Mouse (Mus musculus) small intestine, adult 2 months (tissue): Measurements from ENCODE around the gene Tmem136. TPM values are rescaled to one million over a fixed set of nuclear protein-coding genes. Genes with fewer than 3 reads are reported as not detected.

Experiments used
- H3K27ac ChIP-seq: fragments of 200-500 bp; 2 replicates; pipeline ENCODE4 v1.5.1; 2012; ENCODE audit warnings: low read depth, low read length, control low read depth, inconsistent platforms; ENCODE audit not compliant: insufficient read depth
- H3K27me3 ChIP-seq: fragments of 200-500 bp; 2 replicates; pipeline ENCODE4 v1.6.1; 2012; ENCODE audit warnings: mild to moderate bottlenecking, moderate library complexity, low read length, inconsistent platforms; ENCODE audit not compliant: control insufficient read depth, insufficient read depth
- H3K36me3 ChIP-seq: fragments of 200-500 bp; 2 replicates; pipeline ENCODE4 v1.6.1; 2012; ENCODE audit warnings: mild to moderate bottlenecking, low read length, control low read depth, inconsistent platforms; ENCODE audit not compliant: control insufficient read depth, insufficient read depth
- H3K4me1 ChIP-seq: fragments of 200-500 bp; 2 replicates; pipeline ENCODE4 v1.6.1; 2012; ENCODE audit warnings: low read length, inconsistent platforms, mixed read lengths; ENCODE audit not compliant: control insufficient read depth, insufficient read depth, insufficient read length
- H3K4me3 ChIP-seq: fragments of 200-500 bp; 2 replicates; pipeline ENCODE4 v1.5.1; 2012; ENCODE audit warnings: low read depth, mild to moderate bottlenecking, control low read depth, inconsistent platforms, low read length, moderate library complexity
- CTCF ChIP-seq: fragments of 200-500 bp; IDR thresholded peaks from 2 replicates; pipeline ENCODE4 v1.5.1; 2012; ENCODE audit warnings: low read depth, mild to moderate bottlenecking, control low read depth, inconsistent platforms, low read length, moderate library complexity, mixed read lengths; ENCODE audit not compliant: insufficient replicate concordance, insufficient read length; ENCODE audit errors: extremely low read depth
- POLR2A ChIP-seq: fragments of 200-500 bp; IDR thresholded peaks from 2 replicates; pipeline ENCODE4 v1.6.1; 2012; ENCODE audit warnings: low read depth, mild to moderate bottlenecking, control low read depth, inconsistent platforms, low read length, moderate library complexity
- WGBS: fragments of 180-500 bp; shearing (Covaris S2); methylation state at CpG from one replicate; pipeline ENCODE4 v1.1.7; 2018; 5-methylcytosine and 5-hydroxymethylcytosine counted together
- polyA plus RNA-seq: library from polyadenylated mRNA; depleted of rRNA; stranded (reverse); fragments of >200 nt; gene quantifications from 2 replicates; pipeline ENCODE4 v1.2.3, GENCODE M21; 2012

The Tmem136 gene
- polyA plus RNA-seq, 1 experiment, result 0.55 TPM

DNA sequence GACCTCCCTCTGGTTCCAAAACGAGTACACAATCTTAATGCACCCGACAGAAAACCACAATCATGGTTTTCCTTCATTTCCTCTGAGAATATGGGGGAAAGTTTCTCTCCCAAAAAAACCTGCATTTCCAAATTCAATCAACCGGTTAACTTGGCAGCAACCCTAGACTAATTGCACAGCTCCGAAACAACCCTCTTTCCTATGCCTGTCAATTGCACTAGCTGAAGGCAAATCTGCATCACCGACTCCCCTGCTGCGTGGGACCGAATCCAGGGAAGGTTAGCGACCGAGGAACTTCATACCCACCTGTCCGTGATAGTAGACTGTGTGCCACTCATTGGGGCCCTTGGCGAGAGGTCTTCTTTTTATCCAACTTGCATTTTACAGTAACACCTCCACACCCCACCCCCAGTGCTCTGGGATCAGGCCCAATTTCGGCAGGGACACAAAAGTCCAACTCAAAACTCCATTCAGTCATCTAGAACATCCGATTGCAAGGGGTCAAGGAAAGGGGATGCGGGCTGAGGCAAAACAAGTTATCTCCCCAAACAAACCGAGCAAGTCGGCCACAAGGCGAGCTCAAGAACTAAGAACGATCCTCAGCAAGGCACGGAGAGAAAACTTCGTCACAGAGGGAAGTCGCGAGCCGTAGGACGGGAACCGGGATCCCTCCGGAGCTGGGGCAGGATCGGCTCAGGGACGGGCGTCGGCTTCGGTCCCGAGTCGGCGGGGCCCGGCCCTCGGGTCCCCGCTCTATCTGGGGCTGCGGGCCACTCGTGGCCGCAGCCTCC is 11.3 kb downstream of the Tmem136 start:
- no peak for TF ChIP-seq POLR2A
- no peak for TF ChIP-seq CTCF

DNA sequence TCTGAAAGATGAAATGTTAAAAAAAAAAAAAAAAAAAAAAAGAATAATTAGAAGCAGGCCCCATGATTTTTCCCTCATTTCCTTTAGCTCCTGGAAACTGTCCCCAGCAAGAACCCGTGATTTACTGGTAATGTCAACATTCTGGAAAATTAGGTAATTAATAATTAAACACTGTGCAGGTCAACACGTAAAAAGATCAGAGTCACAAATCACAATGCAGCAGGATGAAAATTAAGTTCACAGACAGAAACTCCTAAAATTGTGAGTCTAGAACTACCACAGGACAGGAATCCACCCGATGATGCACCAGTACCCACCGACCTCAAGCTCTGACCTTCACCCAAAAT is 11.9 kb downstream of the Tmem136 start:
- H3K36me3 ChIP-seq, result no peaks in the 10 kb centered on the region
- peak overlapping the region; percentile 96 for H3K4me3 ChIP-seq
- TF ChIP-seq POLR2A (no peak), CTCF (no peak)
- H3K4me1 ChIP-seq, result peaks cover 4% of the 10 kb centered on the region
- WGBS, result 5% methylated on average over 4 of the region's 4 CpGs
- H3K27ac ChIP-seq, result peak overlapping the region; percentile 76
- H3K27me3 ChIP-seq, result no peaks in the 10 kb centered on the region

More for the DNA sequence above, 11.3 kb downstream of the Tmem136 start:
- Histone ChIP-seq H3K36me3 (no peaks in the 10 kb centered on the region), H3K27ac (peak overlapping the region; percentile 76), H3K4me1 (peaks cover 4% of the 10 kb centered on the region), H3K27me3 (no peaks in the 10 kb centered on the region), H3K4me3 (peak overlapping the region; percentile 96)
- under 1% methylated on average over 40 of the region's 40 CpGs for WGBS

DNA sequence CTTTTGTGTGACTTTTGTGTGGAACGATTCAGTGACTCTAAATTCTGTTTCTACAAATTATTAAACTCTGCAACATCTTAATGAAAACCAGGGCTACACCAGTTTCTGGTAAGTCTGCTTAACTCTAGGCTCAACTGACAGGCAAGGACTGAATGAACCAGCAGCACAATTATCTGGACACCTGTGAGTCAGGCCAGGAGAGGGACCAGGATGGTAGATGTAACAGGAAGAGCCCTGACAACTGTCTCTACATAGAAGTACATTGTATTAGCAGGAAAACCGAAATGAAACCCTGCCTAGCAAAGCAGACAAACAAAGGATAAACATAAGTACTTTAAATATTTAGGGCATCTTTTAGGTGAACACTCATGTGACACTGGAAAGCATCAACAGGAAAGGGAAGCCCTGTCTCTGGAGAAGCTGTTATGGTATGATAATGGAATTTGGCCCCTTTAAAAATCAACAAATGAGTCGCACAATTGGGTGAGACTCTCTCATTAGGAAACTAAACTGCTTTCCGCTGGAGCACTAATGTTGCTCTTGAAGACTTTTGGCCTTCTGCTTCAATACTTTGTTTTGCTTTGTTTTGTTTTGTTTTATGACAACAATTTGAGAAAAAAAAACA is 12.6 kb downstream of the Tmem136 start:
- Histone ChIP-seq H3K4me3 (no peak overlapping the region), H3K4me1 (peaks cover 4% of the 10 kb centered on the region), H3K27me3 (no peaks in the 10 kb centered on the region), H3K36me3 (no peaks in the 10 kb centered on the region), H3K27ac (no peak overlapping the region)
- 20% methylated on average over 4 of the region's 4 CpGs for WGBS
- TF ChIP-seq POLR2A, result no peak
- TF ChIP-seq CTCF, result no peak

DNA sequence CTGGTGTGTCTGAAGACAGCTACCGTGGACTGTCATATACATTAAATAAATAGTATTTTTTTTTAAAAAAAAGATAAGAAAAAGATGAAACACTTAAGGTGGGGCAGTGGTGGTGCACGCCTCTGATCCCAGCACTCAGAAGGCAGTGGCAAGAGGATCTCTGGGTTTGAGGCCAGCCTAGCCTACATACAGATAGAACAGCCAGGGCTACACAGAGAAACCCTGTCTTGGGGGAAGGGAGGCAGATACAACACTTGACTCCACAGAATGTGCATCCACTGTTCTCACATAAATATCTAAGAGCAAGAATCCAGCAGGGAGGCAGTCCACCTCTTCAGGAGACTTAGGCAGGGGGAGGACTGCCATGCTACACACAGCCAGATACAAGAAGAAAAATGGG is 13.4 kb downstream of the Tmem136 start:
- Histone ChIP-seq H3K4me1 (peaks cover 4% of the 10 kb centered on the region), H3K36me3 (no peaks in the 10 kb centered on the region), H3K4me3 (no peak overlapping the region), H3K27ac (no peak overlapping the region), H3K27me3 (no peaks in the 10 kb centered on the region)
- WGBS, result 65% methylated on average over 2 of the region's 2 CpGs
- TF ChIP-seq POLR2A (no peak), CTCF (no peak)

DNA sequence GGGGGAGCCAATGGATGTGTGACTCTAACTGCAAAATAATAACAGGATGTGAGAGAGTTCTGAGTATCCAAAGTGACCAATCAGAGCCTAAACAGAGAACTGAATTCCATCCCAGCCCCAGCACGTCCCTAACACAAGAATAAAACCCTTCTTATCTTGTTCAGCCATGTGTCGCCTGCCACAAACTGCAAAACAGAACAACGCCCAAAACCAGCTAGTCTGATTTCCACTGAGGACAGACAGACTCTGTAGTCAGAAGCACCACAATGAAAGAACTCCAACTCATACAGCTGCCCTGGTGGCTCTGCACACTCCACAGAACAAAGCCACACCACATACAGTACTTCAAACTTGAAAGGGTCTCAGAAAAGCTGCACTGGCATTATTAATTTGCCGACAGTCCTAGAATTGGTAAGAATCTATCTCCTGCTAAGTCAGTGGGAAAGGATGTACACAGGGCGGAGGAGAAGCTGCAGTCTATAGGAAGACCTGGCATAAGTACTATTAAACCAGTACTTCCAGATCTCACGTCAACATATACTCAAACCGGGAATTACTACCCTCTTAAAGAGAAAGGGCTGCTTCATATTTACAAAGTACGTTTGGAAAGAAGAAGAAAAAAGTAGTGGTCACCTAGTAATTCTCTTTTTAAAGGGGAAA is 14.3 kb downstream of the Tmem136 start:
- Histone ChIP-seq H3K27ac (no peak overlapping the region), H3K4me1 (peaks cover 4% of the 10 kb centered on the region)

DNA sequence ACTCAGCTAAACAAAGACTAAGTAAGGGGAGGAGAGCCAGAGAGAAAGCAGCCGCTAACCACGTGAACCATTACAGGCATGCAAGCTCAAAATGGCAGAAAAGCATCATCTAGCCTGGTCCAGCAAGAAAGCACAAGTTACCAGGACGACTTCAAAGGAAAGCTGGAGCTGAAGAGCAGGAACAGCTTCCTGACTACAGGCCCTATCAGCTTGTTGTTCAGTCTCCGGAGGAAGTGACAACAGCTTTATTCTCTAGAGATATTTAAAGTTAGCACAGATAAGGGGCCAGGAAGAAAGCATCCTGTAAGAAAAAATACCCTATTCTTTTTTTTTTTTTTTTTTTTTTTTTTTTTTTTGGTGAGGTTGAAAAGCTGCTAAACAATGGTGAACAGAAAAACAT is 17.4 kb downstream of the Tmem136 start:
- TF ChIP-seq CTCF, result no peak
- no peak for TF ChIP-seq POLR2A
- WGBS, result 77% methylated on average over 4 of the region's 4 CpGs
- no peak overlapping the region for H3K4me3 ChIP-seq
- H3K27me3 ChIP-seq, result no peaks in the 10 kb centered on the region
- H3K4me1 ChIP-seq, result peaks cover 4% of the 10 kb centered on the region; the same call in 1 of the 2 replicates
- H3K27ac ChIP-seq, result no peak overlapping the region
- H3K36me3 ChIP-seq, result no peaks in the 10 kb centered on the region

More for the DNA sequence above, 14.3 kb downstream of the Tmem136 start:
- 45% methylated on average over 8 of the region's 8 CpGs for WGBS
- Histone ChIP-seq H3K27me3 (no peaks in the 10 kb centered on the region), H3K36me3 (no peaks in the 10 kb centered on the region), H3K4me3 (no peak overlapping the region)
- no peak for TF ChIP-seq POLR2A

DNA sequence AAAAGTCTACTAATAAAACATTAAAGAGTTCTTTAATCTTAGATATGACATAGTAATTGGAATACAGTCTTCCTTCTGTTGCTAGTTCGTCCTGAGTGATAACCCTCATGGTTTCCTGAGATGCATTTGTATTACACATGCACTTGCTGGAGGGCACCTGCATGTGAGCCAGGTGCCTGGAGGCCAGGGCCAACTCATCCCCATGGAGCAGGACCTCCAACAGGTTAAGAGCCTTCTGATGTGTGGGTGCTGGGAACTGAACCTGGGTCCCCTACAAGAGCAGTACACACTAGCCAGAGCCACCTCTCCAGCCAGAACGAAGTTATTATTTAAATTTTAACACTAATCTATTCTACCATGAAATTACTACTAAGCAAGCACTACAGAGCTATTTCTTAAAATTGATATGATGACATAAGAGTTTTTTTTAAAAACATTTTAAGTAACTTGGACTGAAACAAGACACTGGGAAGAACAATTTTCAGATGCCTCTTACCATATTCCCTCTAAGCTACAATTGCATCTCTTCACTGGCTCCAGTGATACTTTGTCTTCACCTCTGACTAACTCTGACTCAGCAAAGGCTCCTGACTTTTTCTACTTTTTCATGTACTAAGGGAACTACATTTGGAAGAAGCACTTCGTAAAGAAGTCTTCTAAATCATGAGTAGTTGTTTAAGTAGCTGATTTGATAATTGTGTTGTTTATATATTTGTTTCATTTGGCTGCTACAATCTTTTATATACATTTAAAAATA is 18.4 kb downstream of the Tmem136 start:
- 78% methylated on average over 3 of the region's 3 CpGs for WGBS
- no peak overlapping the region for H3K4me3 ChIP-seq

More for the DNA sequence above, 18.4 kb downstream of the Tmem136 start:
- H3K27me3 ChIP-seq, result no peaks in the 10 kb centered on the region
- H3K27ac ChIP-seq, result no peak overlapping the region
- no peaks in the 10 kb centered on the region for H3K36me3 ChIP-seq
- TF ChIP-seq POLR2A (no peak), CTCF (no peak)
- H3K4me1 ChIP-seq, result peaks cover 1% of the 10 kb centered on the region; the same call in 1 of the 2 replicates
